Mouse (Mus musculus) fat pad, adult 2 months (tissue): ENCODE measurements around the gene Sez6l.

Experiments used
- DNase-seq: peaks from one replicate; pipeline ENCODE4 v3.0.0-alpha.2; 2011; ENCODE audit warnings: low read depth, low spot score; ENCODE audit errors: extremely low read depth

The Sez6l gene

GRCm38 (mm10) chr5:112535868-112536267, 41.1 kb downstream of the Sez6l start:
- no peak for DNase-seq

GRCm38 (mm10) chr5:112534146-112534545, 42.8 kb downstream of the Sez6l start:
- no peak for DNase-seq

- DNase-seq = no peak
These were observed 43.5 kb downstream of the Sez6l start for GRCm38 (mm10) chr5:112533312-112534075.

- DNase-seq = no peak
These were observed 44.1 kb downstream of the Sez6l start for GRCm38 (mm10) chr5:112532894-112533293.

- DNase-seq = no peak
These were observed 44.8 kb downstream of the Sez6l start for GRCm38 (mm10) chr5:112532210-112532609.

GRCm38 (mm10) chr5:112531111-112531510, 45.9 kb downstream of the Sez6l start:
- no peak for DNase-seq

GRCm38 (mm10) chr5:112526936-112527335, 50.0 kb downstream of the Sez6l start:
- no peak for DNase-seq

GRCm38 (mm10) chr5:112526435-112526834, 50.5 kb downstream of the Sez6l start:
- no peak for DNase-seq

GRCm38 (mm10) chr5:112525980-112526379, 51.0 kb downstream of the Sez6l start:
- DNase-seq = no peak

GRCm38 (mm10) chr5:112525271-112525670, 51.7 kb downstream of the Sez6l start:
- DNase-seq = no peak

- DNase-seq = no peak
These were observed 53.2 kb downstream of the Sez6l start for GRCm38 (mm10) chr5:112523796-112524195.

- no peak for DNase-seq
These were observed 53.7 kb downstream of the Sez6l start for GRCm38 (mm10) chr5:112523331-112523730.

GRCm38 (mm10) chr5:112521703-112522527, 55.1 kb downstream of the Sez6l start:
- no peak for DNase-seq

GRCm38 (mm10) chr5:112520826-112521702, 55.9 kb downstream of the Sez6l start:
- DNase-seq = no peak

- no peak for DNase-seq
These were observed 58.2 kb downstream of the Sez6l start for GRCm38 (mm10) chr5:112518773-112519172.

- no peak for DNase-seq
These were observed 59.5 kb downstream of the Sez6l start for GRCm38 (mm10) chr5:112517454-112517853.

- DNase-seq = no peak
These were observed 60.5 kb downstream of the Sez6l start for GRCm38 (mm10) chr5:112516527-112516926.

- no peak for DNase-seq
These were observed 66.6 kb downstream of the Sez6l start for GRCm38 (mm10) chr5:112510351-112510750.

- DNase-seq = no peak
These were observed 67.1 kb downstream of the Sez6l start for GRCm38 (mm10) chr5:112509916-112510315.

- no peak for DNase-seq
These were observed 71.4 kb downstream of the Sez6l start for GRCm38 (mm10) chr5:112505595-112505994.

GRCm38 (mm10) chr5:112501384-112501783, 75.6 kb downstream of the Sez6l start:
- DNase-seq = no peak
